Mouse (Mus musculus) heart, embryonic 15.5 days (tissue): Measurements from ENCODE around the gene E2f2. TPM values are rescaled to one million over a fixed set of nuclear protein-coding genes. Genes with fewer than 3 reads are reported as not detected.
A peak's percentile ranks its signal among the peaks of the same experiment; 100 is the strongest.

Experiments
- ATAC-seq: fragments of 200-750 bp; cut with Nextera tagmentation; replicated peaks from 2 replicates; pipeline ENCODE4 v1.8.0; 2017; ENCODE audit warnings: low read depth, moderate TSS enrichment; ENCODE audit not compliant: insufficient number of reproducible peaks, insufficient read depth, low FRiP score
- H3K27ac ChIP-seq: fragments of 300-500 bp; sonication (generic); 2 replicates; pipeline ENCODE4 v1.5.1; 2015; ENCODE audit warnings: mild to moderate bottlenecking, inconsistent platforms
- H3K27me3 ChIP-seq: fragments of 300-500 bp; sonication (generic); 2 replicates; pipeline ENCODE4 v1.6.1; 2015; ENCODE audit warnings: inconsistent platforms
- H3K36me3 ChIP-seq: fragments of 300-500 bp; sonication (generic); 2 replicates; pipeline ENCODE4 v1.6.1; 2015; ENCODE audit warnings: mild to moderate bottlenecking, inconsistent platforms
- H3K4me1 ChIP-seq: fragments of 300-500 bp; sonication (generic); replicated peaks from 2 replicates; pipeline ENCODE4 v1.6.1; 2015; ENCODE audit warnings: inconsistent platforms
- H3K4me2 ChIP-seq: fragments of 300-500 bp; sonication (generic); 2 replicates; pipeline ENCODE4 v1.6.1; 2015; ENCODE audit warnings: inconsistent platforms, mild to moderate bottlenecking, moderate library complexity
- H3K4me3 ChIP-seq: fragments of 300-500 bp; sonication (generic); 2 replicates; pipeline ENCODE4 v1.5.1; 2015; ENCODE audit warnings: mild to moderate bottlenecking, inconsistent platforms
- H3K9ac ChIP-seq: fragments of 300-500 bp; sonication (generic); 2 replicates; pipeline ENCODE4 v1.6.1; 2015; ENCODE audit warnings: mild to moderate bottlenecking, inconsistent platforms
- H3K9me3 ChIP-seq: fragments of 300-500 bp; sonication (generic); replicated peaks from 2 replicates; pipeline ENCODE4 v1.6.1; 2016; ENCODE audit warnings: inconsistent platforms
- WGBS: fragments of 180-500 bp; shearing (Covaris S2); methylation state at CpG from one replicate; pipeline ENCODE4 v1.1.7; 2015; ENCODE audit warnings: mixed read lengths; 5-methylcytosine and 5-hydroxymethylcytosine counted together
- polyA plus RNA-seq: library from polyadenylated mRNA; unstranded; fragments of >200 nt; fragmentation: Nextera tagmentation; extraction: Ambion mirVana; gene quantifications from 2 replicates; pipeline ENCODE4 v1.2.1, GENCODE M21; 2015

Gene E2f2
- polyA plus RNA-seq, 1 experiment from 2014 or later = 7.8 TPM

GRCm38 (mm10) chr4:136189912-136190311, 17.7 kb downstream of the E2f2 start:
- ATAC-seq = no peak
- H3K27me3 ChIP-seq = no peaks in the 10 kb centered on the region
- no peak overlapping the region for H3K9ac ChIP-seq
- H3K36me3 ChIP-seq = peaks cover 17% of the 10 kb centered on the region; the same call in 1 of the 2 replicates
- H3K4me3 ChIP-seq = no peak overlapping the region
- no peaks in the 10 kb centered on the region for H3K9me3 ChIP-seq
- no peak overlapping the region for H3K4me2 ChIP-seq
- no peak overlapping the region for H3K27ac ChIP-seq
- WGBS = 66% methylated on average over 8 of the region's 8 CpGs
- H3K4me1 ChIP-seq = peaks cover 29% of the 10 kb centered on the region

- peaks cover 24% of the 10 kb centered on the region for H3K4me1 ChIP-seq
- no peak for ATAC-seq
Observed at GRCm38 (mm10) chr4:136193571-136193970, 21.4 kb downstream of the E2f2 start.

GRCm38 (mm10) chr4:136195029-136195428, 22.8 kb downstream of the E2f2 start:
- Histone ChIP-seq H3K27ac (no peak overlapping the region), H3K9me3 (no peaks in the 10 kb centered on the region), H3K36me3 (0 out of 2 replicates have a peak, but pooled peaks cover 2% of the 10 kb centered on the region), H3K27me3 (no peaks in the 10 kb centered on the region), H3K4me1 (peaks cover 24% of the 10 kb centered on the region), H3K9ac (no peak overlapping the region), H3K4me3 (no peak overlapping the region), H3K4me2 (no peak overlapping the region)
- 26% methylated on average over 7 of the region's 7 CpGs for WGBS
- ATAC-seq = no peak

More at GRCm38 (mm10) chr4:136193571-136193970, 21.4 kb downstream of the E2f2 start:
- H3K36me3 ChIP-seq = 0 out of 2 replicates have a peak, but pooled peaks cover 2% of the 10 kb centered on the region
- H3K4me3 ChIP-seq = no peak overlapping the region
- H3K27ac ChIP-seq = no peak overlapping the region
- H3K4me2 ChIP-seq = no peak overlapping the region
- no peaks in the 10 kb centered on the region for H3K9me3 ChIP-seq
- no peaks in the 10 kb centered on the region for H3K27me3 ChIP-seq
- H3K9ac ChIP-seq = no peak overlapping the region
- WGBS = 64% methylated on average over 3 of the region's 3 CpGs

- Histone ChIP-seq H3K27ac (no peak overlapping the region), H3K27me3 (no peaks in the 10 kb centered on the region; the same call in 1 of the 2 replicates), H3K36me3 (0 out of 2 replicates have a peak, but pooled peaks cover 2% of the 10 kb centered on the region), H3K4me1 (peaks cover 24% of the 10 kb centered on the region), H3K4me2 (no peak overlapping the region), H3K4me3 (no peak overlapping the region), H3K9me3 (no peaks in the 10 kb centered on the region), H3K9ac (no peak overlapping the region)
- no peak for ATAC-seq
- 63% methylated on average over 9 of the region's 9 CpGs for WGBS
Observed at GRCm38 (mm10) chr4:136195629-136196028, 23.4 kb downstream of the E2f2 start.

- no peak overlapping the region for H3K9ac ChIP-seq
- no peak for ATAC-seq
- H3K27me3 ChIP-seq = peaks cover 2% of the 10 kb centered on the region; the same call in 1 of the 2 replicates
- H3K27ac ChIP-seq = no peak overlapping the region
- H3K4me1 ChIP-seq = peaks cover 18% of the 10 kb centered on the region; the same call in 1 of the 2 replicates
- H3K9me3 ChIP-seq = no peaks in the 10 kb centered on the region
- 88% methylated on average over 10 of the region's 10 CpGs for WGBS
- H3K4me2 ChIP-seq = no peak overlapping the region
- no peak overlapping the region for H3K4me3 ChIP-seq
- 0 out of 2 replicates have a peak, but pooled peaks cover 2% of the 10 kb centered on the region for H3K36me3 ChIP-seq
Observed at GRCm38 (mm10) chr4:136196201-136196600, 24.0 kb downstream of the E2f2 start.

GRCm38 (mm10) chr4:136198846-136199245, 26.7 kb downstream of the E2f2 start:
- no peak overlapping the region for H3K9ac ChIP-seq
- peaks cover 6% of the 10 kb centered on the region; the same call in 1 of the 2 replicates for H3K27me3 ChIP-seq
- no peaks in the 10 kb centered on the region for H3K9me3 ChIP-seq
- H3K27ac ChIP-seq = no peak overlapping the region
- H3K4me1 ChIP-seq = peaks cover 7% of the 10 kb centered on the region; the same call in 1 of the 2 replicates
- ATAC-seq = no peak
- H3K4me3 ChIP-seq = no peak overlapping the region
- H3K4me2 ChIP-seq = no peak overlapping the region
- WGBS = 77% methylated on average over 7 of the region's 7 CpGs
- H3K36me3 ChIP-seq = no peaks in the 10 kb centered on the region

- Histone ChIP-seq H3K9me3 (no peaks in the 10 kb centered on the region), H3K27ac (no peak overlapping the region), H3K4me1 (peaks cover 4% of the 10 kb centered on the region; the same call in 1 of the 2 replicates), H3K9ac (no peak overlapping the region), H3K4me3 (no peak overlapping the region), H3K36me3 (no peaks in the 10 kb centered on the region), H3K27me3 (peaks cover 6% of the 10 kb centered on the region; the same call in 1 of the 2 replicates), H3K4me2 (no peak overlapping the region)
- ATAC-seq = no peak
- 24% methylated on average over 9 of the region's 9 CpGs for WGBS
Observed at GRCm38 (mm10) chr4:136199562-136200292, 27.5 kb downstream of the E2f2 start.

- H3K36me3 ChIP-seq = no peaks in the 10 kb centered on the region
- no peak overlapping the region for H3K9ac ChIP-seq
- H3K27ac ChIP-seq = no peak overlapping the region
- H3K9me3 ChIP-seq = no peaks in the 10 kb centered on the region
- no peak overlapping the region for H3K4me2 ChIP-seq
- H3K4me1 ChIP-seq = peaks cover 14% of the 10 kb centered on the region
- H3K27me3 ChIP-seq = peaks cover 6% of the 10 kb centered on the region; the same call in 1 of the 2 replicates
- ATAC-seq = no peak
- H3K4me3 ChIP-seq = no peak overlapping the region
- 8% methylated on average over 9 of the region's 9 CpGs for WGBS
Observed at GRCm38 (mm10) chr4:136202509-136202908, 30.3 kb downstream of the E2f2 start.

- no peak overlapping the region for H3K4me3 ChIP-seq
- 72% methylated on average over 2 of the region's 2 CpGs for WGBS
- ATAC-seq = no peak
- H3K27ac ChIP-seq = no peak overlapping the region
- H3K4me2 ChIP-seq = no peak overlapping the region
- H3K9me3 ChIP-seq = no peaks in the 10 kb centered on the region
- peaks cover 15% of the 10 kb centered on the region for H3K4me1 ChIP-seq
- H3K27me3 ChIP-seq = peaks cover 6% of the 10 kb centered on the region; the same call in 1 of the 2 replicates
- no peak overlapping the region for H3K9ac ChIP-seq
- no peaks in the 10 kb centered on the region for H3K36me3 ChIP-seq
Observed at GRCm38 (mm10) chr4:136204775-136205174, 32.6 kb downstream of the E2f2 start.

- WGBS = under 1% methylated on average over 54 of the region's 54 CpGs
Observed at GRCm38 (mm10) chr4:136206033-136206893, 34.1 kb downstream of the E2f2 start, which contains the start of gene Asap3. Gene Asap3 (plus strand): TSS chr4:136206365.

GRCm38 (mm10) chr4:136206943-136207342, 34.7 kb downstream of the E2f2 start:
- Histone ChIP-seq H3K4me1 (peaks cover 15% of the 10 kb centered on the region), H3K4me3 (peak overlapping the region; percentile 61), H3K4me2 (peak overlapping the region; percentile 96), H3K36me3 (no peaks in the 10 kb centered on the region), H3K27me3 (no peaks in the 10 kb centered on the region), H3K9ac (peak overlapping the region; percentile 69), H3K9me3 (no peaks in the 10 kb centered on the region), H3K27ac (peak overlapping the region; percentile 43; the same call in 1 of the 2 replicates)
- WGBS = 11% methylated on average over 6 of the region's 6 CpGs
- ATAC-seq = no peak

More at GRCm38 (mm10) chr4:136206033-136206893, 34.1 kb downstream of the E2f2 start, which contains the start of gene Asap3:
- peak; percentile 90 for ATAC-seq
- H3K9me3 ChIP-seq = no peaks in the 10 kb centered on the region
- H3K4me3 ChIP-seq = peak within 1 kb of the TSS; percentile 61
- H3K27me3 ChIP-seq = 0 out of 2 replicates have a peak, but pooled peaks cover 3% of the 10 kb centered on the region
- H3K4me1 ChIP-seq = peaks cover 15% of the 10 kb centered on the region
- H3K9ac ChIP-seq = peak within 1 kb of the TSS; percentile 69
- H3K27ac ChIP-seq = peak within 1 kb of the TSS; percentile 43
- H3K4me2 ChIP-seq = peak within 1 kb of the TSS; percentile 96
- H3K36me3 ChIP-seq = no peaks in the 10 kb centered on the region
